Mouse (Mus musculus) forebrain, embryonic 14.5 days (tissue): ENCODE data around the gene Usp3. TPM values are rescaled to one million over a fixed set of nuclear protein-coding genes. Genes with fewer than 3 reads are reported as not detected.

Experiments used
- ATAC-seq: fragments of 200-750 bp; cut with Nextera tagmentation; 2 replicates; pipeline ENCODE4 v1.8.0; 2017; ENCODE audit warnings: mild to moderate bottlenecking, moderate library complexity
- DNase-seq: peaks from one replicate; pipeline ENCODE4 v3.0.0-alpha.2; 2015; ENCODE audit warnings: low spot score
- H3K27ac ChIP-seq: fragments of 300-500 bp; sonication (generic); 2 replicates; pipeline ENCODE4 v1.5.1; 2014; ENCODE audit warnings: low read depth, mild to moderate bottlenecking, control low read depth, low read length, moderate library complexity
- H3K27me3 ChIP-seq: fragments of 300-500 bp; sonication (generic); replicated peaks from 2 replicates; pipeline ENCODE4 v1.6.1; 2014; ENCODE audit warnings: low read length, control low read depth, mixed read lengths; ENCODE audit not compliant: control insufficient read depth, insufficient read depth
- H3K36me3 ChIP-seq: fragments of 300-500 bp; sonication (generic); 2 replicates; pipeline ENCODE4 v1.6.1; 2014; ENCODE audit warnings: low read length, control low read depth; ENCODE audit not compliant: control insufficient read depth, insufficient read depth
- H3K4me1 ChIP-seq: fragments of 300-500 bp; sonication (generic); 2 replicates; pipeline ENCODE4 v1.6.1; 2014; ENCODE audit warnings: antibody characterized with exemption, low read length, control low read depth; ENCODE audit not compliant: control insufficient read depth, insufficient read depth
- H3K4me2 ChIP-seq: fragments of 300-500 bp; sonication (generic); 2 replicates; pipeline ENCODE4 v1.6.1; 2014; ENCODE audit warnings: mild to moderate bottlenecking, control low read depth, low read length
- H3K4me3 ChIP-seq: fragments of 300-500 bp; sonication (generic); 2 replicates; pipeline ENCODE4 v1.5.1; 2014; ENCODE audit warnings: low read depth, low read length, control low read depth
- H3K9ac ChIP-seq: fragments of 300-500 bp; sonication (generic); 2 replicates; pipeline ENCODE4 v1.6.1; 2014; ENCODE audit warnings: mild to moderate bottlenecking, low read length, control low read depth, moderate library complexity
- H3K9me3 ChIP-seq: fragments of 300-500 bp; sonication (generic); replicated peaks from 2 replicates; pipeline ENCODE4 v1.6.1; 2016; ENCODE audit warnings: low read length, control low read depth, mixed read lengths; ENCODE audit not compliant: control insufficient read depth
- WGBS: fragments of 180-500 bp; shearing (Covaris S2); extraction: QIAGEN DNeasy Blood & Tissue Kit; methylation state at CpG from one replicate; pipeline ENCODE4 v1.1.7; 2014; 5-methylcytosine and 5-hydroxymethylcytosine counted together
- polyA plus RNA-seq: library from polyadenylated mRNA; unstranded; fragments of >200 nt; fragmentation: Nextera tagmentation; extraction: Ambion mirVana; gene quantifications from 2 replicates; pipeline ENCODE4 v1.2.1, GENCODE M21; 2014

The Usp3 gene
- polyA plus RNA-seq, 1 experiment from 2014 or later: 134 TPM

- WGBS: 93% methylated on average over 5 of the region's 5 CpGs
- H3K36me3 ChIP-seq: peaks cover 87% of the 10 kb centered on the region
- DNase-seq: no peak
- no peaks in the 10 kb centered on the region for H3K9me3 ChIP-seq
- no peaks in the 10 kb centered on the region for H3K4me1 ChIP-seq
- H3K4me2 ChIP-seq: no peak overlapping the region
- no peaks in the 10 kb centered on the region for H3K27me3 ChIP-seq
- no peak for ATAC-seq
- no peak overlapping the region for H3K9ac ChIP-seq
- no peak overlapping the region for H3K4me3 ChIP-seq
- H3K27ac ChIP-seq: no peak overlapping the region
Observed at GRCm38 (mm10) chr9:66518251-66518650, 74.7 kb downstream of the Usp3 start.

GRCm38 (mm10) chr9:66517746-66518145 is 75.2 kb downstream of the Usp3 start:
- Histone ChIP-seq H3K36me3 (peaks cover 89% of the 10 kb centered on the region), H3K27me3 (no peaks in the 10 kb centered on the region), H3K27ac (no peak overlapping the region), H3K4me3 (no peak overlapping the region), H3K9me3 (no peaks in the 10 kb centered on the region), H3K9ac (no peak overlapping the region), H3K4me1 (no peaks in the 10 kb centered on the region), H3K4me2 (no peak overlapping the region)
- WGBS: 91% methylated on average over 10 of the region's 10 CpGs
- DNase-seq: no peak
- ATAC-seq: no peak

- DNase-seq (no peak), ATAC-seq (no peak)
- no peak overlapping the region for H3K9ac ChIP-seq
- no peak overlapping the region for H3K4me2 ChIP-seq
- H3K4me1 ChIP-seq: no peaks in the 10 kb centered on the region; the same call in 1 of the 2 replicates
- H3K27me3 ChIP-seq: no peaks in the 10 kb centered on the region
- H3K36me3 ChIP-seq: peaks cover 76% of the 10 kb centered on the region
- H3K9me3 ChIP-seq: no peaks in the 10 kb centered on the region
- WGBS: 95% methylated on average over 6 of the region's 6 CpGs
- H3K27ac ChIP-seq: no peak overlapping the region
- no peak overlapping the region for H3K4me3 ChIP-seq
Observed at GRCm38 (mm10) chr9:66516296-66516940, 76.5 kb downstream of the Usp3 start.

GRCm38 (mm10) chr9:66515680-66516210 is 77.2 kb downstream of the Usp3 start:
- H3K4me3 ChIP-seq: no peak overlapping the region
- H3K9ac ChIP-seq: no peak overlapping the region
- no peaks in the 10 kb centered on the region for H3K9me3 ChIP-seq
- 85% methylated on average over 10 of the region's 10 CpGs for WGBS
- ATAC-seq: no peak
- no peak for DNase-seq
- peaks cover 71% of the 10 kb centered on the region for H3K36me3 ChIP-seq
- H3K4me2 ChIP-seq: no peak overlapping the region
- no peak overlapping the region for H3K27ac ChIP-seq
- H3K27me3 ChIP-seq: no peaks in the 10 kb centered on the region
- peaks cover 3% of the 10 kb centered on the region; the same call in 1 of the 2 replicates for H3K4me1 ChIP-seq

GRCm38 (mm10) chr9:66515115-66515514 is 77.8 kb downstream of the Usp3 start:
- Histone ChIP-seq H3K4me2 (no peak overlapping the region), H3K9ac (no peak overlapping the region), H3K36me3 (peaks cover 65% of the 10 kb centered on the region), H3K9me3 (no peaks in the 10 kb centered on the region), H3K27me3 (no peaks in the 10 kb centered on the region), H3K4me3 (no peak overlapping the region), H3K27ac (no peak overlapping the region), H3K4me1 (peaks cover 9% of the 10 kb centered on the region)
- ATAC-seq (no peak), DNase-seq (no peak)
- 90% methylated on average over 2 of the region's 2 CpGs for WGBS

GRCm38 (mm10) chr9:66514256-66514770 is 78.6 kb downstream of the Usp3 start, which contains the start of gene Fbxl22:
TSS of gene Fbxl22 (minus strand) at chr9:66514593.
- 76% methylated on average over 17 of the region's 17 CpGs for WGBS
- H3K27me3 ChIP-seq: no peaks in the 10 kb centered on the region
- H3K27ac ChIP-seq: peak within 1 kb of the TSS; percentile 1; the same call in 1 of the 2 replicates
- no peak within 1 kb of the TSS for H3K4me2 ChIP-seq
- H3K4me1 ChIP-seq: peaks cover 12% of the 10 kb centered on the region
- H3K9me3 ChIP-seq: no peaks in the 10 kb centered on the region
- H3K9ac ChIP-seq: no peak within 1 kb of the TSS
- H3K36me3 ChIP-seq: peaks cover 62% of the 10 kb centered on the region
- no peak for ATAC-seq
- H3K4me3 ChIP-seq: no peak within 1 kb of the TSS
- DNase-seq: no peak

- Histone ChIP-seq H3K27me3 (no peaks in the 10 kb centered on the region), H3K9ac (no peak overlapping the region), H3K27ac (peak overlapping the region; percentile 1; the same call in 1 of the 2 replicates), H3K4me2 (no peak overlapping the region), H3K4me3 (no peak overlapping the region), H3K36me3 (peaks cover 63% of the 10 kb centered on the region), H3K4me1 (peaks cover 12% of the 10 kb centered on the region), H3K9me3 (no peaks in the 10 kb centered on the region)
- no peak for DNase-seq
- 93% methylated on average over 4 of the region's 4 CpGs for WGBS
- no peak for ATAC-seq
Observed at GRCm38 (mm10) chr9:66513661-66514255, 79.2 kb downstream of the Usp3 start.

GRCm38 (mm10) chr9:66513150-66513549 is 79.8 kb downstream of the Usp3 start:
- Histone ChIP-seq H3K4me2 (no peak overlapping the region), H3K9ac (no peak overlapping the region), H3K27ac (peak overlapping the region; percentile 1; the same call in 1 of the 2 replicates)

GRCm38 (mm10) chr9:66512351-66512671 is 80.6 kb downstream of the Usp3 start:
- H3K36me3 ChIP-seq: peaks cover 63% of the 10 kb centered on the region
- WGBS: under 1% methylated on average over 8 of the region's 8 CpGs
- peak overlapping the region; percentile 83 for H3K9ac ChIP-seq
- peak overlapping the region; percentile 66 for H3K4me3 ChIP-seq
- no peaks in the 10 kb centered on the region for H3K27me3 ChIP-seq
- peaks cover 12% of the 10 kb centered on the region for H3K4me1 ChIP-seq
- ATAC-seq (peak; percentile 84), DNase-seq (peak; percentile 94)
- peak overlapping the region; percentile 99 for H3K4me2 ChIP-seq
- H3K9me3 ChIP-seq: no peaks in the 10 kb centered on the region
- peak overlapping the region; percentile 98 for H3K27ac ChIP-seq

More at GRCm38 (mm10) chr9:66513150-66513549, 79.8 kb downstream of the Usp3 start:
- Histone ChIP-seq H3K36me3 (peaks cover 63% of the 10 kb centered on the region), H3K9me3 (no peaks in the 10 kb centered on the region), H3K4me3 (no peak overlapping the region), H3K27me3 (no peaks in the 10 kb centered on the region), H3K4me1 (peaks cover 12% of the 10 kb centered on the region)
- peak; percentile 47 for DNase-seq
- no peak for ATAC-seq
